Mouse (Mus musculus): ENCODE data around the gene Kbtbd4. TPM values are rescaled to one million over a fixed set of nuclear protein-coding genes. Genes with fewer than 3 reads are reported as not detected.

The Kbtbd4 gene
- total and polyA plus RNA-seq, 3 experiments, result 19.5 to 21.7 (median 20.5) TPM

DNA sequence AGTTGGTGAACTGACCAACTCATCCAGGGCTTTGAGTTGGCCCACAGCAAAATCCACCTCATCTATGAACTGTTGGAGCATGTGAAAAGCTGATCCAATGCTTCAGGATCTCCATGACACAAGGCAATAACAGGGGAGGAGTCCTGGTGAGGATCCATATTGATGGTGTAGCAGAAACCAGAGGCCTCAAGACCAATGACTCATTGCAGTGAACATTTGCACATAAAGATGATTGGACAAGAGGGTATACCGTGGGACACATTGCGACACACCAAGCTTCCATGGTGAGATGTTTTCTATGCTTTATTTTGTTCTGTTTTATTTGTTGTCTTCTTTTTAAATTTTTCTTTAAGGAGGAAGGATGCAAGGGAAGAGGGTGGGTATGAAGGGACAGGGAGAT is 18.1 kb downstream of the Kbtbd4 start:
- no peak overlapping the region for H3K27ac ChIP-seq (ENCODE audit: insufficient read depth, low read depth)
- H3K79me2 ChIP-seq (replicated peaks; ENCODE audit: control insufficient read depth, extremely low read depth, insufficient read depth, poor library complexity, severe bottlenecking), result no peaks in the 10 kb centered on the region
- no peak overlapping the region for H3K4me3 ChIP-seq (replicated peaks in 1 of 3; ENCODE audit: low read depth in 2 of 3, low read length in 2 of 3, poor library complexity in 1 of 3)
- peaks cover 2 to 4% of the 10 kb centered on the region in 2 experiments; a peak in 2 of 4 replicates for H3K4me1 ChIP-seq (ENCODE audit: control insufficient read depth in 1 of 2, insufficient read depth in 2 of 2)
- in situ Hi-C loops (cut with MboI; ENCODE audit: low pct_ligation_motif_present, low pct_unique_long_range_greater_than_20kb, low sequenced_read_pairs), result no loop called here
- no peak for DNase-seq (ENCODE audit: extremely low read depth)
- no peak for TF ChIP-seq CTCF (conservative IDR thresholded peaks at IDR 0.05 in 1 of 2, IDR thresholded peaks at IDR 0.05 in 1 of 2; ENCODE audit: low read depth in 2 of 2, low read length in 2 of 2)
- H3K9ac ChIP-seq (ENCODE audit: insufficient read depth, low read depth), result no peak overlapping the region
- H3K4me2 ChIP-seq (ENCODE audit: insufficient read depth, low read depth, poor library complexity, severe bottlenecking), result no peak overlapping the region
- dilution Hi-C loops (cut with MboI; ENCODE audit: extremely low pct_ligation_motif_present, extremely low pct_unique_long_range_greater_than_20kb, low sequenced_read_pairs), result no loop called here
- H3K27me3 ChIP-seq (replicated peaks), result peaks cover 4% of the 10 kb centered on the region
- no peaks in the 10 kb centered on the region for H3K36me3 ChIP-seq (replicated peaks in 1 of 2; ENCODE audit: control insufficient read depth in 1 of 2, insufficient read depth in 1 of 2, low read length in 1 of 2)
- H3K9me3 ChIP-seq (replicated peaks; ENCODE audit: low read length), result no peaks in the 10 kb centered on the region

DNA sequence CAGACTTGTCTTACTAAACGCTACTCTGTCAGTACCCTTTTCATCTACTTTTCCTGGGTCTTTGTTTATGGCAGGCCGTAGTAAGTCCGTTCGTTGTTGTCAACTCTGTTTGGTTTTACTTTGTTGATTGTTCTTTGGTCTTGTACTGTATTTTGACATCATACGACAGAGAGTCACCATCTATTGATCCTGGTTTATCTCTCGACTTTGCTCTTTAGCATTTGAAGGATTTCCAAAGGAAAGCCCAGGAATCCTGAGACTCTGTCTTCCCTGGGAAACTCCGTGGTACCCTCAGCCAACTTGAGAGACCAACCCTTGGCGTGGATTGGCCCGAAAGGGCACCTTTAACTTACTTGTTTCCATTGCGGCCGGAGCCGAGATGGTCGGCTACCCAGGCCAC is 24.0 kb downstream of the Kbtbd4 start:
- TF ChIP-seq MXI1 (IDR thresholded peaks at IDR 0.05; ENCODE audit: low read depth, low read length) (no peak), IRF4 (IDR thresholded peaks at IDR 0.05; ENCODE audit: low read depth, low read length) (no peak), JUND (conservative IDR thresholded peaks at IDR 0.05; ENCODE audit: low read depth, low read length) (no peak), NELFE (IDR thresholded peaks at IDR 0.05; ENCODE audit: low read depth, low read length) (no peak), PAX5 (IDR thresholded peaks at IDR 0.05; ENCODE audit: low read length) (no peak), ZNF384 (IDR thresholded peaks at IDR 0.05; ENCODE audit: low read depth, low read length) (no peak), POLR2AphosphoS2 (IDR thresholded peaks at IDR 0.05; ENCODE audit: low read depth, low read length) (no peak), UBTF (IDR thresholded peaks at IDR 0.05; ENCODE audit: low read depth, low read length) (no peak), EP300 (IDR thresholded peaks at IDR 0.05; ENCODE audit: low read length) (no peak), JUN (IDR thresholded peaks at IDR 0.05; ENCODE audit: insufficient read depth, low read depth, low read length) (no peak), TBP (conservative IDR thresholded peaks at IDR 0.05; ENCODE audit: low read depth, low read length) (no peak), ZMIZ1 (IDR thresholded peaks at IDR 0.05; ENCODE audit: low read depth, low read length) (no peak), MAFK (IDR thresholded peaks at IDR 0.05; ENCODE audit: insufficient replicate concordance, low read length) (no peak), MEF2A (IDR thresholded peaks at IDR 0.05; ENCODE audit: borderline replicate concordance, low read depth, low read length) (no peak)
- H3K9me3 ChIP-seq (replicated peaks; ENCODE audit: low read length), result no peaks in the 10 kb centered on the region
- H3K9ac ChIP-seq (ENCODE audit: insufficient read depth, low read depth), result no peak overlapping the region

DNA sequence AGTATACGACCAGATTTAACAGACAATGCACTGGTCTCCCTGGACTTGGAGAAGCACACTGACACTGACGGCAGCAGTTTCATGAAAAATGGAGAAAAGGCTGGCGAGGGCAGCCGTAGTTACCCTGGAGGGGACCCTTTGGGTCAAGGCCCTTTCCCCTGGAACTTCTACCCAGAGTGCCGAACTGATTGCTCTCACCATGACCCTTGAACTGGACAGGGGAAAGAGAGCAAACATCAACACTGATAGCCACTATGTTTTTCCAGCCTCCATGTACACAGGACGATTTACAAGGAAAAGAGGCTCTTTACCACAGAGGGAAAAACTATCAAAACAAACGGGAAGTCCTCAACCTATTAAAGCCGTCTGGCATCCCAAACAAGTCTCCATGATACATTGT is 27.3 kb downstream of the Kbtbd4 start:
- Histone ChIP-seq H3K9me3 (replicated peaks; ENCODE audit: low read length) (no peaks in the 10 kb centered on the region), H3K4me1 (ENCODE audit: control insufficient read depth in 1 of 2, insufficient read depth in 2 of 2) (0 out of 4 replicates have a peak, but pooled peaks cover 0 to 3% of the 10 kb centered on the region in 2 experiments), H3K4me3 (replicated peaks in 1 of 3; ENCODE audit: low read depth in 2 of 3, low read length in 2 of 3, poor library complexity in 1 of 3) (no peak overlapping the region), H3K27me3 (replicated peaks) (peaks cover 3% of the 10 kb centered on the region), H3K27ac (ENCODE audit: insufficient read depth, low read depth) (no peak overlapping the region), H3K4me2 (ENCODE audit: insufficient read depth, low read depth, poor library complexity, severe bottlenecking) (no peak overlapping the region), H3K79me2 (replicated peaks; ENCODE audit: control insufficient read depth, extremely low read depth, insufficient read depth, poor library complexity, severe bottlenecking) (no peaks in the 10 kb centered on the region), H3K9ac (ENCODE audit: insufficient read depth, low read depth) (no peak overlapping the region), H3K36me3 (replicated peaks in 1 of 2; ENCODE audit: control insufficient read depth in 1 of 2, insufficient read depth in 1 of 2, low read length in 1 of 2) (no peaks in the 10 kb centered on the region)
- no peak for DNase-seq (ENCODE audit: extremely low read depth)
- dilution Hi-C loops (cut with MboI; ENCODE audit: extremely low pct_ligation_motif_present, extremely low pct_unique_long_range_greater_than_20kb, low sequenced_read_pairs) (no loop called here), in situ Hi-C loops (cut with MboI; ENCODE audit: low pct_ligation_motif_present, low pct_unique_long_range_greater_than_20kb, low sequenced_read_pairs) (no loop called here)
- TF ChIP-seq USF1 (IDR thresholded peaks at IDR 0.05; ENCODE audit: low read depth, low read length), result no peak

More for the DNA sequence above, 24.0 kb downstream of the Kbtbd4 start:
- in situ Hi-C loops (cut with MboI; ENCODE audit: low pct_ligation_motif_present, low pct_unique_long_range_greater_than_20kb, low sequenced_read_pairs) (no loop called here), dilution Hi-C loops (cut with MboI; ENCODE audit: extremely low pct_ligation_motif_present, extremely low pct_unique_long_range_greater_than_20kb, low sequenced_read_pairs) (no loop called here)
- H3K4me2 ChIP-seq (ENCODE audit: insufficient read depth, low read depth, poor library complexity, severe bottlenecking), result no peak overlapping the region
- no peak overlapping the region for H3K27ac ChIP-seq (ENCODE audit: insufficient read depth, low read depth)
- H3K27me3 ChIP-seq (replicated peaks), result peaks cover 3% of the 10 kb centered on the region
- 0 out of 4 replicates have a peak, but pooled peaks cover 0 to 3% of the 10 kb centered on the region in 2 experiments for H3K4me1 ChIP-seq (ENCODE audit: control insufficient read depth in 1 of 2, insufficient read depth in 2 of 2)
- H3K36me3 ChIP-seq (replicated peaks in 1 of 2; ENCODE audit: control insufficient read depth in 1 of 2, insufficient read depth in 1 of 2, low read length in 1 of 2), result no peaks in the 10 kb centered on the region
- no peak overlapping the region for H3K4me3 ChIP-seq (replicated peaks in 1 of 3; ENCODE audit: low read depth in 2 of 3, low read length in 2 of 3, poor library complexity in 1 of 3)
- DNase-seq (ENCODE audit: extremely low read depth), result no peak
- H3K79me2 ChIP-seq (replicated peaks; ENCODE audit: control insufficient read depth, extremely low read depth, insufficient read depth, poor library complexity, severe bottlenecking), result no peaks in the 10 kb centered on the region

Measured in CH12.LX (cell line).